Mouse (Mus musculus): Measurements from ENCODE around the gene Eif2d. TPM values are rescaled to one million over a fixed set of nuclear protein-coding genes. Genes with fewer than 3 reads are reported as not detected.

Eif2d gene
- polyA plus RNA-seq, 2 experiments, result 19.0 to 30.1 TPM

- WGBS (ENCODE audit: insufficient replicate concordance), result 66% methylated on average over 5 of the region's 5 CpGs
- TF ChIP-seq EP300 (IDR thresholded peaks at IDR 0.05; ENCODE audit: low read depth), result no peak
- H3K4me3 ChIP-seq (ENCODE audit: insufficient read depth in 1 of 2, low read depth in 2 of 2, low read length in 2 of 2), result no peak overlapping the region
These were observed 55.1 kb downstream of the Eif2d start for GRCm38 (mm10) chr1:131208081-131208480.

GRCm38 (mm10) chr1:131208800-131209199 is 55.8 kb downstream of the Eif2d start:
- H3K27me3 ChIP-seq (ENCODE audit: control insufficient read depth, insufficient read depth, low read length), result no peaks in the 10 kb centered on the region
- DNase-seq (ENCODE audit: low read depth in 3 of 3, low spot score in 3 of 3), result no peak
- H3K27ac ChIP-seq, result no peak overlapping the region
- H3K4me3 ChIP-seq (ENCODE audit: insufficient read depth in 1 of 2, low read depth in 2 of 2, low read length in 2 of 2), result no peak overlapping the region
- no peak overlapping the region for H3K9ac ChIP-seq (replicated peaks)
- H3K4me2 ChIP-seq (ENCODE audit: low read depth), result no peak overlapping the region
- ATAC-seq (ENCODE audit: insufficient read depth), result no peak
- H3K9me3 ChIP-seq (ENCODE audit: control insufficient read depth, low read length), result no peaks in the 10 kb centered on the region
- TF ChIP-seq EP300 (IDR thresholded peaks at IDR 0.05; ENCODE audit: low read depth), result no peak
- no peak for TF ChIP-seq CTCF (IDR thresholded peaks at IDR 0.05; ENCODE audit: low read depth)
- H3K36me3 ChIP-seq (replicated peaks; ENCODE audit: control insufficient read depth, insufficient read depth, low read depth), result no peaks in the 10 kb centered on the region
- WGBS (ENCODE audit: insufficient replicate concordance), result 74% methylated on average over 6 of the region's 6 CpGs
- H3K4me1 ChIP-seq (replicated peaks; ENCODE audit: control insufficient read depth in 2 of 2, insufficient read depth in 2 of 2, low read length in 1 of 2), result no peaks in the 10 kb centered on the region; a peak in 1 of 4 replicates

More at GRCm38 (mm10) chr1:131208081-131208480, 55.1 kb downstream of the Eif2d start:
- H3K9ac ChIP-seq (replicated peaks), result no peak overlapping the region
- H3K9me3 ChIP-seq (ENCODE audit: control insufficient read depth, low read length), result no peaks in the 10 kb centered on the region
- no peak overlapping the region for H3K27ac ChIP-seq
- H3K36me3 ChIP-seq (replicated peaks; ENCODE audit: control insufficient read depth, insufficient read depth, low read depth), result no peaks in the 10 kb centered on the region
- no peak overlapping the region for H3K4me2 ChIP-seq (ENCODE audit: low read depth)
- H3K27me3 ChIP-seq (ENCODE audit: control insufficient read depth, insufficient read depth, low read length), result no peaks in the 10 kb centered on the region
- DNase-seq (ENCODE audit: low read depth in 3 of 3, low spot score in 3 of 3) (no peak), ATAC-seq (ENCODE audit: insufficient read depth) (no peak)
- H3K4me1 ChIP-seq (replicated peaks; ENCODE audit: control insufficient read depth in 2 of 2, insufficient read depth in 2 of 2, low read length in 1 of 2), result no peaks in the 10 kb centered on the region

GRCm38 (mm10) chr1:131209971-131210426 is 57.0 kb downstream of the Eif2d start:
- Histone ChIP-seq H3K4me2 (ENCODE audit: low read depth) (no peak overlapping the region), H3K9me3 (ENCODE audit: control insufficient read depth, low read length) (no peaks in the 10 kb centered on the region), H3K27me3 (ENCODE audit: control insufficient read depth, insufficient read depth, low read length) (no peaks in the 10 kb centered on the region), H3K9ac (replicated peaks) (no peak overlapping the region), H3K4me3 (ENCODE audit: insufficient read depth in 1 of 2, low read depth in 2 of 2, low read length in 2 of 2) (no peak overlapping the region), H3K4me1 (replicated peaks; ENCODE audit: control insufficient read depth in 2 of 2, insufficient read depth in 2 of 2, low read length in 1 of 2) (no peaks in the 10 kb centered on the region; a peak in 1 of 4 replicates), H3K36me3 (replicated peaks; ENCODE audit: control insufficient read depth, insufficient read depth, low read depth) (no peaks in the 10 kb centered on the region), H3K27ac (no peak overlapping the region)
- DNase-seq (ENCODE audit: low read depth in 3 of 3, low spot score in 3 of 3) (no peak), ATAC-seq (ENCODE audit: insufficient read depth) (no peak)
- no peak for TF ChIP-seq CTCF (IDR thresholded peaks at IDR 0.05; ENCODE audit: low read depth)
- TF ChIP-seq EP300 (IDR thresholded peaks at IDR 0.05; ENCODE audit: low read depth), result no peak
- WGBS (ENCODE audit: insufficient replicate concordance), result 75% methylated on average over 8 of the region's 8 CpGs

DNA sequence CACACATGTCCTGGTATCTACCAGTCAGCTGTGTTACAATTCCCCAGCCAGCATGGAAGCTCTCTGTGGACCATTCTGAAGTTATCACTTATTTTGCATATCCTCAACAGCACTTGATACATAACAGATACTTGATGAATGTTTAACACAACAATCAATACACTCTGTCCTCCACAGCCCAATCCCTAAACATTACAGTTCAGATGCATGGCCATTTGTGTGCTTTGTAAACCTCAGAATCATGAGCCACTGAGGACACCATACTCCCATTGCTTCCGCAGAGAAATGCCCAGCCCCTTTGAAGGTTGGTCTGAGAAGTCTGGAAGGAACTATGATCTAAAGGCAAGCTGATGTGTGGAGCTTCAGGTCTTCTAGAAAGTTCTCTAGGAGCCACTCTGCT is 58.7 kb downstream of the Eif2d start:
- H3K27me3 ChIP-seq (ENCODE audit: control insufficient read depth, insufficient read depth, low read length), result no peaks in the 10 kb centered on the region
- no peak overlapping the region for H3K4me2 ChIP-seq (ENCODE audit: low read depth)
- no peak overlapping the region for H3K9ac ChIP-seq (replicated peaks)
- no peaks in the 10 kb centered on the region for H3K36me3 ChIP-seq (replicated peaks; ENCODE audit: control insufficient read depth, insufficient read depth, low read depth)
- DNase-seq (ENCODE audit: low read depth in 3 of 3, low spot score in 3 of 3) (no peak), ATAC-seq (ENCODE audit: insufficient read depth) (no peak)
- no peaks in the 10 kb centered on the region; a peak in 1 of 4 replicates for H3K4me1 ChIP-seq (replicated peaks; ENCODE audit: control insufficient read depth in 2 of 2, insufficient read depth in 2 of 2, low read length in 1 of 2)
- no peak overlapping the region for H3K27ac ChIP-seq
- H3K9me3 ChIP-seq (ENCODE audit: control insufficient read depth, low read length), result no peaks in the 10 kb centered on the region
- TF ChIP-seq EP300 (IDR thresholded peaks at IDR 0.05; ENCODE audit: low read depth), result no peak
- no peak overlapping the region for H3K4me3 ChIP-seq (ENCODE audit: insufficient read depth in 1 of 2, low read depth in 2 of 2, low read length in 2 of 2)
- 63% methylated on average over 1 of the region's 1 CpGs for WGBS (ENCODE audit: insufficient replicate concordance)

DNA sequence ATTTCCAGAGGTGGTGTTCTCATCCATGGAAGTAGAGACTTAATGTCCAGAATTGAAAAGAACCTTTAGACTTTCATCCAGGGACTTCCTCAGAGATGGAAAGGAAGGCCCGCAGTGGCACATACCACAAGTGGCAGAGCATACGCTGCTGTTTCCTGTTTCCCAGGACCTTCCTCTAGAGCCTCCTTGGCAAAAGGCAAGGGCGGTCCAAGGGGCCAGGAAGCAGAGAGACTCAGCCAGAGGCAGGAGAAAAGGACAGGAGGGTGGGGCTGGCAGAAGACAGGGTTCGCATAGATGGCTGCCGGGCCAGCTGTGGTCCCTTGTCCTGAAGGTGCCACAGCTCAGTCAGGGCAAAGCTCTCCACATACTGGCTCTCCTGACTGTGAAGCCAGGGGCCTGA is 60.0 kb downstream of the Eif2d start:
- no peak for TF ChIP-seq CTCF (IDR thresholded peaks at IDR 0.05; ENCODE audit: low read depth)
- TF ChIP-seq EP300 (IDR thresholded peaks at IDR 0.05; ENCODE audit: low read depth), result no peak
- DNase-seq (ENCODE audit: low read depth in 3 of 3, low spot score in 3 of 3), result no peak
- Histone ChIP-seq H3K27ac (no peak overlapping the region), H3K36me3 (replicated peaks; ENCODE audit: control insufficient read depth, insufficient read depth, low read depth) (no peaks in the 10 kb centered on the region), H3K4me1 (replicated peaks; ENCODE audit: control insufficient read depth in 2 of 2, insufficient read depth in 2 of 2, low read length in 1 of 2) (no peaks in the 10 kb centered on the region; a peak in 1 of 4 replicates), H3K9me3 (ENCODE audit: control insufficient read depth, low read length) (no peaks in the 10 kb centered on the region), H3K4me2 (ENCODE audit: low read depth) (no peak overlapping the region), H3K4me3 (ENCODE audit: insufficient read depth in 1 of 2, low read depth in 2 of 2, low read length in 2 of 2) (no peak overlapping the region), H3K27me3 (ENCODE audit: control insufficient read depth, insufficient read depth, low read length) (no peaks in the 10 kb centered on the region), H3K9ac (replicated peaks) (no peak overlapping the region)
- 25% methylated on average over 5 of the region's 5 CpGs for WGBS (ENCODE audit: insufficient replicate concordance)
- ATAC-seq (ENCODE audit: insufficient read depth), result no peak

Data from liver, embryonic 14.5 days (tissue).